Mouse (Mus musculus) lung, postnatal 0 days (tissue): Measurements from ENCODE around the gene Kndc1. TPM values are rescaled to one million over a fixed set of nuclear protein-coding genes. Genes with fewer than 3 reads are reported as not detected.

Source experiments
- ATAC-seq: fragments of 200-750 bp; cut with Nextera tagmentation; 2 replicates; pipeline ENCODE4 v1.8.0; 2017; ENCODE audit warnings: moderate library complexity
- DNase-seq: peaks from one replicate; pipeline ENCODE4 v3.0.0-alpha.2; 2016; ENCODE audit warnings: low spot score
- H3K27ac ChIP-seq: fragments of 300-500 bp; sonication (generic); 2 replicates; pipeline ENCODE4 v1.5.1; 2014; ENCODE audit warnings: antibody characterized with exemption, mild to moderate bottlenecking, low read length, mixed read lengths
- H3K27me3 ChIP-seq: fragments of 300-500 bp; sonication (generic); replicated peaks from 2 replicates; pipeline ENCODE4 v1.6.1; 2014; ENCODE audit warnings: low read length, mixed read lengths; ENCODE audit not compliant: insufficient read depth
- H3K36me3 ChIP-seq: fragments of 300-500 bp; sonication (generic); 2 replicates; pipeline ENCODE4 v1.6.1; 2014; ENCODE audit warnings: low read length, mixed read lengths; ENCODE audit not compliant: insufficient read depth
- H3K4me1 ChIP-seq: fragments of 300-500 bp; sonication (generic); 2 replicates; pipeline ENCODE4 v1.6.1; 2014; ENCODE audit warnings: antibody characterized with exemption, low read depth, low read length, mixed read lengths; ENCODE audit not compliant: insufficient read depth
- H3K4me2 ChIP-seq: fragments of 300-500 bp; sonication (generic); replicated peaks from 2 replicates; pipeline ENCODE4 v1.6.1; 2014; ENCODE audit warnings: low read depth, mild to moderate bottlenecking, low read length, moderate library complexity, mixed read lengths
- H3K4me3 ChIP-seq: fragments of 300-500 bp; sonication (generic); 2 replicates; pipeline ENCODE4 v1.5.1; 2014; ENCODE audit warnings: low read depth, low read length
- H3K9ac ChIP-seq: fragments of 300-500 bp; sonication (generic); replicated peaks from 2 replicates; pipeline ENCODE4 v1.6.1; 2014; ENCODE audit warnings: low read depth, mild to moderate bottlenecking
- H3K9me3 ChIP-seq: fragments of 300-500 bp; sonication (generic); 2 replicates; pipeline ENCODE4 v1.6.1; 2016; ENCODE audit warnings: low read length, mixed read lengths
- CTCF ChIP-seq: IDR thresholded peaks from 2 replicates; pipeline ENCODE4 v1.5.1; 2016; ENCODE audit warnings: antibody characterized with exemption, mild to moderate bottlenecking
- EP300 ChIP-seq: IDR thresholded peaks from 2 replicates; pipeline ENCODE4 v1.6.1; 2016; ENCODE audit warnings: antibody characterized with exemption, mild to moderate bottlenecking, control low read depth
- WGBS: fragments of 180-500 bp; shearing (Covaris S2); extraction: QIAGEN DNeasy Blood & Tissue Kit; methylation state at CpG from one replicate; pipeline ENCODE4 v1.1.7; 2014; 5-methylcytosine and 5-hydroxymethylcytosine counted together
- polyA plus RNA-seq: library from polyadenylated mRNA; unstranded; fragments of >200 nt; fragmentation: Nextera tagmentation; extraction: Ambion mirVana; gene quantifications from 2 replicates; pipeline ENCODE4 v1.2.1, GENCODE M21; 2015

The Kndc1 gene
- 0.97 and 0.98 TPM in 2 replicates for polyA plus RNA-seq

- ATAC-seq (peak; percentile 56), DNase-seq (peak; percentile 23)
- H3K4me2 ChIP-seq: peak within 1 kb of the TSS; percentile 48
- peaks cover 12% of the 10 kb centered on the region; the same call in 1 of the 2 replicates for H3K27me3 ChIP-seq
- H3K9me3 ChIP-seq: no peaks in the 10 kb centered on the region
- H3K4me1 ChIP-seq: no peaks in the 10 kb centered on the region
- no peak within 1 kb of the TSS for H3K9ac ChIP-seq
- H3K27ac ChIP-seq: no peak within 1 kb of the TSS
- H3K4me3 ChIP-seq: peak within 1 kb of the TSS; percentile 23
- 2% methylated on average over 49 of the region's 50 CpGs for WGBS
- no peaks in the 10 kb centered on the region for H3K36me3 ChIP-seq
- TF ChIP-seq CTCF (no peak), EP300 (no peak)
Observed at GRCm38 (mm10) chr7:139894655-139895557, at the start of gene Kndc1. TSS of gene Kndc1 (plus strand) at chr7:139894696.

DNA sequence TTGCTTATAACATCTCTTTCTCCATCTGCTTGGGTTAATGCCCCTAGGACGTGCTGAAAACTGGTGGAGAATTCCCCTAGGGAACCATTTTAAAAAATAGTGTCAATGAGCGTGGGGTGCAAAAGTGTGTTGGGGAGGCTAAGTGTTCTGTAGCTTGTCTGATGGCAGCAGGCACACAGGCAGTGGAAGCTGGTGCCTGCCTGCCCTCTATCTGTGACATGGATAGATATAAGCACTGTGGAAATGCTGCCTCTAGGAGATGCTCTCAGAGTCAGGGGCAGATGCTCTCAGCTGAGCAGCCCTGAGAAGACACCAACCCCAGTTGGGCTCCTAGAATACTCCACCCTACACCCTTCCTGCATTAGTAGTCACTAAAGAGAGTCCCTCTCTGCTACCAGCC, 49.4 kb upstream of the Kndc1 start:
- TF ChIP-seq CTCF: no peak
- no peak for TF ChIP-seq EP300
- no peaks in the 10 kb centered on the region for H3K36me3 ChIP-seq
- no peak overlapping the region for H3K27ac ChIP-seq
- H3K9ac ChIP-seq: no peak overlapping the region
- H3K4me3 ChIP-seq: no peak overlapping the region
- H3K9me3 ChIP-seq: no peaks in the 10 kb centered on the region
- H3K4me1 ChIP-seq: no peaks in the 10 kb centered on the region
- H3K27me3 ChIP-seq: no peaks in the 10 kb centered on the region
- no peak overlapping the region for H3K4me2 ChIP-seq
- ATAC-seq (no peak), DNase-seq (no peak)
- WGBS: 77% methylated on average over 2 of the region's 2 CpGs

DNA sequence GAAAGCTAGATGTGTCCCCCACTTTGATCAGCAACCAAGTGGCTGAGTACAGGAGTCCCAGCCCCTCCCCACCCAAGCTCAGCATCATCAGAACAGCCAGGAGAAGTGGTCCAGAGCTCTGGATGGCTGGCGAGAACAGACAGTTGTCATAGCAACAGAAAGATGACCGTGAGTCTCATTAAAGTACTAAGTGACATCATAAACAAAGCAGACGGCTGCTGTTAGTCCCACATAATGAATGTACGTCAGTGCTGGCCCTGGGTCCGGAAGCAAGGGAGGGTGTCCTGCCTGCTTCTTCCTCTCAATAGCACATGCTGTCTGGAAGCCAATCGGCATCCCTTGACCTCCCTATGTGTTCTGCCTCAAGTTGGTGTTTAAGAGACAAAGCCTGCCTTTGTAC, 44.3 kb upstream of the Kndc1 start:
- Histone ChIP-seq H3K4me2 (no peak overlapping the region), H3K9me3 (no peaks in the 10 kb centered on the region), H3K4me3 (no peak overlapping the region), H3K27me3 (no peaks in the 10 kb centered on the region), H3K4me1 (no peaks in the 10 kb centered on the region), H3K36me3 (no peaks in the 10 kb centered on the region), H3K9ac (no peak overlapping the region), H3K27ac (no peak overlapping the region)
- no peak for TF ChIP-seq EP300
- no peak for TF ChIP-seq CTCF
- DNase-seq (no peak), ATAC-seq (no peak)
- 18% methylated on average over 6 of the region's 6 CpGs for WGBS

GRCm38 (mm10) chr7:139850677-139851076, 43.8 kb upstream of the Kndc1 start:
- DNase-seq (no peak), ATAC-seq (no peak)
- Histone ChIP-seq H3K4me3 (no peak overlapping the region), H3K9me3 (no peaks in the 10 kb centered on the region), H3K36me3 (no peaks in the 10 kb centered on the region), H3K4me2 (no peak overlapping the region), H3K27me3 (no peaks in the 10 kb centered on the region), H3K4me1 (no peaks in the 10 kb centered on the region), H3K9ac (no peak overlapping the region), H3K27ac (no peak overlapping the region)
- 65% methylated on average over 5 of the region's 5 CpGs for WGBS
- TF ChIP-seq CTCF (no peak), EP300 (no peak)

GRCm38 (mm10) chr7:139851098-139851497, 43.4 kb upstream of the Kndc1 start:
- no peak for ATAC-seq
- H3K4me2 ChIP-seq: no peak overlapping the region
- H3K27ac ChIP-seq: no peak overlapping the region
- no peaks in the 10 kb centered on the region for H3K9me3 ChIP-seq
- TF ChIP-seq CTCF (no peak), EP300 (no peak)
- H3K9ac ChIP-seq: no peak overlapping the region
- H3K4me3 ChIP-seq: no peak overlapping the region
- 57% methylated on average over 6 of the region's 6 CpGs for WGBS
- H3K36me3 ChIP-seq: no peaks in the 10 kb centered on the region
- H3K4me1 ChIP-seq: no peaks in the 10 kb centered on the region
- DNase-seq: no peak
- no peaks in the 10 kb centered on the region for H3K27me3 ChIP-seq

DNA sequence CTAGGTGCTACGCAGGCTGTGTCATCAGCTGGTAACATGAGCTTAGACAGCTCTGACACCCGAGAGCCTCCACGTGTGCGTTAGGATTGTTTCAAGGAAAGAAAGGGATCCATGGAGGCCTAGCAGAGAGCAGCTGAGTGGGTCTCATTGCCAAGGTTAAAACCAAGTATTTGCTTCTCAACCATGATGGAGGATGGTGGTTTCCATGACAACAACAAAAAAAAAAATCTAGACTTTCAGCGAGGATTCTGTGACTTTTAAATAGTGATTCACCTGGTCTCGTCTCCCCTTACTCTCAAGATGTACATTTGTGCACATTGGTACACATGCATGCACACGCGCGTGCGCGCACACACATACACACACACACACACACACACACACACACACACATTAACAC, 39.2 kb upstream of the Kndc1 start:
- DNase-seq (no peak), ATAC-seq (no peak)
- H3K27me3 ChIP-seq: no peaks in the 10 kb centered on the region
- no peaks in the 10 kb centered on the region for H3K4me1 ChIP-seq
- no peak overlapping the region for H3K27ac ChIP-seq
- no peaks in the 10 kb centered on the region for H3K36me3 ChIP-seq
- no peak overlapping the region for H3K4me2 ChIP-seq
- H3K9ac ChIP-seq: no peak overlapping the region
- no peak overlapping the region for H3K4me3 ChIP-seq
- TF ChIP-seq CTCF: no peak
- no peak for TF ChIP-seq EP300
- H3K9me3 ChIP-seq: no peaks in the 10 kb centered on the region
- WGBS: 75% methylated on average over 11 of the region's 11 CpGs
